Mouse (Mus musculus) lung, adult 2 months (tissue): ENCODE measurements around the gene Ppfia3.

Experiments
- CTCF ChIP-seq: fragments of 200-500 bp; IDR thresholded peaks from 2 replicates; pipeline ENCODE4 v1.5.1; 2011; ENCODE audit warnings: mild to moderate bottlenecking, low read length, control low read depth; ENCODE audit not compliant: insufficient read depth
- POLR2A ChIP-seq: fragments of 200-500 bp; IDR thresholded peaks from 2 replicates; pipeline ENCODE4 v1.6.1; 2011; ENCODE audit warnings: low read depth, mild to moderate bottlenecking, control low read depth, low read length, borderline replicate concordance; ENCODE audit errors: extremely low read depth

GRCm38 (mm10) chr7:45360404-45361125 is 6.3 kb downstream of the Ppfia3 start:
- TF ChIP-seq CTCF (no peak), POLR2A (no peak)
